Mouse (Mus musculus) lung, embryonic 15.5 days (tissue): Measurements from ENCODE around the gene H2-Q6. TPM values are rescaled to one million over a fixed set of nuclear protein-coding genes. Genes with fewer than 3 reads are reported as not detected.

Experiments
- ATAC-seq: fragments of 200-750 bp; cut with Nextera tagmentation; 2 replicates; pipeline ENCODE4 v1.8.0; 2017; ENCODE audit warnings: moderate number of reproducible peaks, borderline replicate concordance; ENCODE audit not compliant: low FRiP score, low TSS enrichment; ENCODE audit errors: extremely low read depth
- H3K27ac ChIP-seq: fragments of 300-500 bp; sonication (generic); 2 replicates; pipeline ENCODE4 v1.5.1; 2015; ENCODE audit warnings: moderate library complexity, mild to moderate bottlenecking, inconsistent platforms
- H3K27me3 ChIP-seq: fragments of 300-500 bp; sonication (generic); 2 replicates; pipeline ENCODE4 v1.6.1; 2015; ENCODE audit warnings: inconsistent platforms
- H3K36me3 ChIP-seq: fragments of 300-500 bp; sonication (generic); 2 replicates; pipeline ENCODE4 v1.6.1; 2015; ENCODE audit warnings: inconsistent platforms
- H3K4me1 ChIP-seq: fragments of 300-500 bp; sonication (generic); 2 replicates; pipeline ENCODE4 v1.6.1; 2015; ENCODE audit warnings: inconsistent platforms
- H3K4me2 ChIP-seq: fragments of 300-500 bp; sonication (generic); 2 replicates; pipeline ENCODE4 v1.6.1; 2015; ENCODE audit warnings: inconsistent platforms, mild to moderate bottlenecking, moderate library complexity
- H3K4me3 ChIP-seq: fragments of 300-500 bp; sonication (generic); 2 replicates; pipeline ENCODE4 v1.5.1; 2015; ENCODE audit warnings: mild to moderate bottlenecking, inconsistent platforms
- H3K9ac ChIP-seq: fragments of 300-500 bp; sonication (generic); 2 replicates; pipeline ENCODE4 v1.6.1; 2015; ENCODE audit warnings: inconsistent platforms
- H3K9me3 ChIP-seq: fragments of 300-500 bp; sonication (generic); 2 replicates; pipeline ENCODE4 v1.6.1; 2016; ENCODE audit warnings: inconsistent platforms
- WGBS: fragments of 180-500 bp; shearing (Covaris S2); methylation state at CpG from one replicate; pipeline ENCODE4 v1.1.7; 2015; 5-methylcytosine and 5-hydroxymethylcytosine counted together
- polyA plus RNA-seq: library from polyadenylated mRNA; unstranded; fragments of >200 nt; fragmentation: Nextera tagmentation; extraction: Ambion mirVana; gene quantifications from 2 replicates; pipeline ENCODE4 v1.2.1, GENCODE M21; 2015

H2-Q6 gene
- polyA plus RNA-seq, 1 experiment from 2014 or later, result 1.1 TPM

GRCm38 (mm10) chr17:35469842-35470751, 45.4 kb downstream of the H2-Q6 start, which contains the start of gene H2-Q10:
H2-Q10 (plus strand) TSS chr17:35470089.
- H3K27me3 ChIP-seq, result peaks cover 33% of the 10 kb centered on the region
- no peaks in the 10 kb centered on the region for H3K9me3 ChIP-seq
- WGBS, result under 1% methylated on average over 78 of the region's 80 CpGs
- peak within 1 kb of the TSS; percentile 45 for H3K4me3 ChIP-seq
- H3K36me3 ChIP-seq, result no peaks in the 10 kb centered on the region
- H3K4me1 ChIP-seq, result peaks cover 13% of the 10 kb centered on the region; the same call in 1 of the 2 replicates
- peak within 1 kb of the TSS; percentile 86 for H3K4me2 ChIP-seq
- no peak within 1 kb of the TSS for H3K9ac ChIP-seq
- peak; percentile 42; the same call in 1 of the 2 replicates for ATAC-seq
- H3K27ac ChIP-seq, result no peak within 1 kb of the TSS

Other genes starting within 250 kb of the H2-Q6 start
- gene Aif1, start 248.8 kb upstream of the H2-Q6 start, polyA plus RNA-seq, result 6.9 and 9.0 TPM in 2 replicates
- 12.1 and 13.0 TPM in 2 replicates for gene Lst1, start 236.4 kb upstream of the H2-Q6 start, polyA plus RNA-seq
- 0.65 and 2.2 TPM in 2 replicates for gene Ltb, start 230.4 kb upstream of the H2-Q6 start, polyA plus RNA-seq
- 0.16 TPM in 1 of 2 replicates, not detected in the other for gene Tnf, start 222.8 kb upstream of the H2-Q6 start, polyA plus RNA-seq
- gene Lta, start 219.5 kb upstream of the H2-Q6 start, polyA plus RNA-seq, result 0.11 and 0.21 TPM in 2 replicates
- gene Gm16181, start 204.0 kb upstream of the H2-Q6 start, polyA plus RNA-seq, result 0.70 and 0.75 TPM in 2 replicates
- gene Atp6v1g2, start 191.2 kb upstream of the H2-Q6 start, polyA plus RNA-seq, result 3.4 and 4.3 TPM in 2 replicates
- 13.2 and 13.4 TPM in 2 replicates for gene Nfkbil1, start 189.1 kb upstream of the H2-Q6 start, polyA plus RNA-seq
- 512 and 523 TPM in 2 replicates for gene Ddx39b, start 183.1 kb upstream of the H2-Q6 start, polyA plus RNA-seq
- gene H2-D1, start 162.1 kb upstream of the H2-Q6 start, polyA plus RNA-seq, result 114 and 138 TPM in 2 replicates
- gene H2-Q1, start 104.4 kb upstream of the H2-Q6 start, polyA plus RNA-seq, result 0.20 and 0.24 TPM in 2 replicates
- 6.6 and 7.1 TPM in 2 replicates for gene H2-Q2, start 82.6 kb upstream of the H2-Q6 start, polyA plus RNA-seq
- gene H2-Q4, start 45.2 kb upstream of the H2-Q6 start, polyA plus RNA-seq, result 6.3 and 7.6 TPM in 2 replicates
- 6.9 and 8.3 TPM in 2 replicates for gene H2-Q7, start 14.3 kb downstream of the H2-Q6 start, polyA plus RNA-seq
- gene H2-Q10, start 45.2 kb downstream of the H2-Q6 start, polyA plus RNA-seq, result 0.64 and 1.7 TPM in 2 replicates
- gene Pou5f1, start 81.2 kb downstream of the H2-Q6 start, polyA plus RNA-seq, result 0.11 and 0.14 TPM in 2 replicates
- 92.0 and 92.1 TPM in 2 replicates for gene Tcf19, start 92.0 kb downstream of the H2-Q6 start, polyA plus RNA-seq
- 21.2 and 23.3 TPM in 2 replicates for gene Cchcr1, start 92.2 kb downstream of the H2-Q6 start, polyA plus RNA-seq
- 0.78 and 1.1 TPM in 2 replicates for gene Psors1c2, start 108.4 kb downstream of the H2-Q6 start, polyA plus RNA-seq
- gene Cdsn, start 127.3 kb downstream of the H2-Q6 start, polyA plus RNA-seq, result 0.08 TPM in 1 of 2 replicates, not detected in the other
- gene 2300002M23Rik, start 142.6 kb downstream of the H2-Q6 start, polyA plus RNA-seq, result 0.30 TPM in 1 of 2 replicates, not detected in the other
- 111 and 121 TPM in 2 replicates for gene Sfta2, start 176.7 kb downstream of the H2-Q6 start, polyA plus RNA-seq
- not detected in 2 replicates for gene Gm9573, start 201.8 kb downstream of the H2-Q6 start, polyA plus RNA-seq
- gene Mucl3, start 218.8 kb downstream of the H2-Q6 start, polyA plus RNA-seq, result 1.2 and 1.3 TPM in 2 replicates
- 20.7 and 22.4 TPM in 2 replicates for gene Vars2, start 242.7 kb downstream of the H2-Q6 start, polyA plus RNA-seq
- 48.8 and 49.9 TPM in 2 replicates for gene Gtf2h4, start 248.9 kb downstream of the H2-Q6 start, polyA plus RNA-seq